Mouse (Mus musculus): Measurements from ENCODE around the gene Zfp507.

- no peak for TF ChIP-seq GATA1 (IDR thresholded peaks at IDR 0.05; ENCODE audit: borderline replicate concordance, low read length)
- TF ChIP-seq FLI1 (IDR thresholded peaks at IDR 0.05; ENCODE audit: low read length): no peak
Measured at GRCm38 (mm10) chr7:35764461-35764860, 38.3 kb downstream of the Zfp507 start.

Data from megakaryocyte, embryonic 14.5 days (primary cell).